Mouse (Mus musculus) heart, postnatal 36 days (tissue): ENCODE measurements around the gene Maco1. TPM values are rescaled to one million over a fixed set of nuclear protein-coding genes. Genes with fewer than 3 reads are reported as not detected.
"Not testable (repeated sequence)": the region's sequence is repeated elsewhere in the genome, so short reads cannot be mapped to it uniquely, and the experiment has no call there.

Experiments
- DNase-seq, 2 experiments: peaks; one replicate each; pipeline ENCODE4 v3.0.0; 2021 to 2022
- intact Hi-C: fragments of 180-260 bp; cut with DNase I; formaldehyde crosslinking; loops from one replicate; pipeline ENCODE4 v1.15.1; 2025
- total RNA-seq, 2 experiments: library from RNA; stranded (reverse); gene quantifications; 2 replicates each; pipeline ENCODE4 v1.2.3; 2021

Maco1 gene
- total RNA-seq, 2 experiments from 2014 or later = 23.9 to 24.7 TPM

- no peak for DNase-seq
- intact Hi-C loops = no loop called here
Measured at GRCm38 (mm10) chr4:134862996-134863395, 9.9 kb upstream of the Maco1 start.

- no peak for DNase-seq
- intact Hi-C loops = no loop called here
Measured at GRCm38 (mm10) chr4:134861884-134862283, 8.7 kb upstream of the Maco1 start.

GRCm38 (mm10) chr4:134858494-134858893, 5.3 kb upstream of the Maco1 start:
- intact Hi-C loops = no loop called here

GRCm38 (mm10) chr4:134856501-134856900, 3.4 kb upstream of the Maco1 start:
- no peak for DNase-seq

More at GRCm38 (mm10) chr4:134858494-134858893, 5.3 kb upstream of the Maco1 start:
- no peak for DNase-seq

GRCm38 (mm10) chr4:134856056-134856455, 2.9 kb upstream of the Maco1 start:
- intact Hi-C loops = no loop called here
- no peak for DNase-seq

More at GRCm38 (mm10) chr4:134856501-134856900, 3.4 kb upstream of the Maco1 start:
- intact Hi-C loops = no loop called here

GRCm38 (mm10) chr4:134855371-134855770, 2.2 kb upstream of the Maco1 start:
- intact Hi-C loops = no loop called here
- DNase-seq = no peak

- DNase-seq = peak; percentile 94
- intact Hi-C loops = no loop called here
Measured at GRCm38 (mm10) chr4:134853637-134854485, 716 bp upstream of the Maco1 start.

- no peak for DNase-seq
- intact Hi-C loops = no loop called here
Measured at GRCm38 (mm10) chr4:134852438-134853255, 498 bp downstream of the Maco1 start.

GRCm38 (mm10) chr4:134851876-134852275, 1.3 kb downstream of the Maco1 start:
- no peak for DNase-seq
- intact Hi-C loops = no loop called here

- intact Hi-C loops = no loop called here
- DNase-seq = no peak
Measured at GRCm38 (mm10) chr4:134851236-134851635, 1.9 kb downstream of the Maco1 start.

- no peak for DNase-seq
- intact Hi-C loops = no loop called here
Measured at GRCm38 (mm10) chr4:134850551-134850950, 2.6 kb downstream of the Maco1 start.

GRCm38 (mm10) chr4:134847587-134847986, 5.6 kb downstream of the Maco1 start:
- intact Hi-C loops = no loop called here
- peak; percentile 11 to 15 for DNase-seq

- intact Hi-C loops = no loop called here
- peak in 1 of 2 experiments; percentile 14 for DNase-seq
Measured at GRCm38 (mm10) chr4:134843566-134843965, 9.6 kb downstream of the Maco1 start.

GRCm38 (mm10) chr4:134840231-134840630, 12.9 kb downstream of the Maco1 start:
- intact Hi-C loops = no loop called here
- DNase-seq = no peak

- DNase-seq, intact Hi-C loops: not testable (repeated sequence)
Measured at GRCm38 (mm10) chr4:134838706-134839105, 14.4 kb downstream of the Maco1 start.

GRCm38 (mm10) chr4:134838221-134838620, 14.9 kb downstream of the Maco1 start:
- DNase-seq = no peak
- intact Hi-C loops = no loop called here

GRCm38 (mm10) chr4:134835486-134835885, 17.7 kb downstream of the Maco1 start:
- no peak for DNase-seq
- intact Hi-C loops = no loop called here

GRCm38 (mm10) chr4:134831934-134832333, 21.2 kb downstream of the Maco1 start:
- no peak for DNase-seq
- intact Hi-C loops = no loop called here

- intact Hi-C loops = no loop called here
Measured at GRCm38 (mm10) chr4:134827806-134828205, 25.3 kb downstream of the Maco1 start.

GRCm38 (mm10) chr4:134826348-134826747, 26.8 kb downstream of the Maco1 start:
- intact Hi-C loops = no loop called here
- DNase-seq = no peak

More at GRCm38 (mm10) chr4:134827806-134828205, 25.3 kb downstream of the Maco1 start:
- no peak for DNase-seq

GRCm38 (mm10) chr4:134825864-134826263, 27.3 kb downstream of the Maco1 start:
- intact Hi-C loops = not testable (repeated sequence)

More at GRCm38 (mm10) chr4:134825864-134826263, 27.3 kb downstream of the Maco1 start:
- DNase-seq = not testable (repeated sequence)
